Mouse (Mus musculus) megakaryocyte progenitor cell, adult 5-6 weeks (primary cell): ENCODE measurements around the gene Sptbn4. TPM values are rescaled to one million over a fixed set of nuclear protein-coding genes. Genes with fewer than 3 reads are reported as not detected.
A peak's percentile ranks its signal among the peaks of the same experiment; 100 is the strongest.

Source experiments
- ATAC-seq: replicated peaks from 2 replicates; pipeline ENCODE4 v1.8.0; 2016; ENCODE audit warnings: mild to moderate bottlenecking, moderate TSS enrichment, inconsistent platforms; ENCODE audit not compliant: poor library complexity
- total RNA-seq, 2 experiments: library from RNA; stranded (forward) in 1 of 2; stranded (reverse) in 1 of 2; fragments of 157-497, 149-512 nt in 1 of 2; fragments of 200-1000 nt in 1 of 2; gene quantifications; 2 replicates each; pipeline versions ENCODE4 v1.2.3 to v1.2.4; 2015 to 2017

Gene Sptbn4
- total RNA-seq, 2 experiments from 2014 or later, result 0.02 TPM; not detected in 1

DNA sequence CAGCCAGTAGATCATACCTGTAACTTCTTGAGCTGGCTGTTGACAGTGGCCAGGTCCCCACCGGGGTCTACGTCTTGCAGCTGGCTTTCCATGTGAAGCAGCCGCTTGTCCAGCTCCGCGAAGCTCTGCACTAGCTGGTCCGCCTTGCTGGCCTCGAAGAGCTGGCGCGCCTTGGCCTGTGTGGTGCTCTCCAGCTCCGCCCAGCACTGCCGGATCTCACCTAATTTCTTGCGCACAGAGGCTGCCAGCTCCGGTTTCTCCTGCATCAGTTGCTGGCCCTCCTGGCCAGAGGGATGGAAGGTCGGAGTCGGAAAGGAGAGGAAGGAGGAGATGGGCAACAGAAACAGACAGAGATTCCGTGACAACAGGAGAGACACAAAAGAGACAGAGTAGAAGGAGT, 56.1 kb downstream of the Sptbn4 start:
- ATAC-seq, result no peak

DNA sequence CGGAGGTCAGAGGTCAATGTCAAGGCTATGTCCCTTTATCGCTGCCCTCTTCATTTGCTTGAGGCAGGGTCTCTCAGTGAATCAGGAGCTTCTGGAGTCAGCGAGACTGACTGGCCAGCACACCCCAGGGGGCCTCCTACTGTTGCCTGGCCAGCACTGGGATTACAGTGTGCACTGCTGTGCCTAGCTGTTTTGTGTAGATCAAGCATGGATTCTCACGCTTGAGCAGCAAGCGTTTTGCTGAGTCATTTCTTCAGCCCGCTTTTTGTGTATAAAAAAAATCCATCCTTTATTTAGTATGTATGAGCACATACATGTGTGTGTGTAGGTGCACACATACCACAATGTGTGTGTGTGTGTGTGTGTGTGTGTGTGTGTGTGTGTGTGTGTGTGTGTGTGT, 58.3 kb downstream of the Sptbn4 start:
- no peak for ATAC-seq

DNA sequence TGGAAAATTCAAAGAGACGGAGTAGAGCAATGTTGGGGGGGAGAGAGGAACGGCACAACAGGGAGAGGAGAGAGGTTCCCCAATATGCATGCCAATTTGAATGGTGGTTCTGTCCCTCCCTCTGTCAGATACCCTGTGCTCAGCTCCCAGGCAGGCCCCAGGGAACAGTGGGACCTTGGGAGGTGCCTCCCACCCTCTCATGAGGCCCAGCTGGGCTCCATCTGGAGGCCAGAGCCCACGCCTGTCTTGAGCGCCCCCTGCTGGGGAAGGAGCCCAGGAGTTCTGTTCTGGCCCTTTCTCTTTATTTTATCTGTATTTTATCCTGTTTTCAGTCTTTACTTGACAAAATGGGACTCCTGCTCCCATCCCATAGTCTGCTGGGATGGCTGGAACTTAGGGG, 62.8 kb downstream of the Sptbn4 start:
- ATAC-seq, result peak; percentile 87

DNA sequence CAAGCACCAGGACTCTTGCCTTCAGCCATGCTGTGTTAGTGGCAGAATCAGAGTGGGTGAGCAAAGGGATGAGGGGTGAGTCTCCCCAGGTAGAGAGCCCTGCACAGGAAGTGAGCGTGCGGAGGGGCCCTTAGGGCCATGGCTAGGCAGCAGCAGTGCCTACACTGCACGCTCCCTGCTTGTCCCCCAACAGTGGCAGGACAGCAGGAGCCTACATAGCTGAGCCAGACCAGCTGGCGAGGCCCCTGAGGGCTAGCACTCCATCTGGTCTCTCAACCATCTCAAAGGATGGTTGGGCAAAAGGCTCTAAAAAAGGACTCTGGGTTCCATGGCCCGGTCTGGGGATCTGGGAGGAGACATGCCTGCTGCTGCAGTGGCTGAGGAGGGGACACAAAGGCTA, 63.4 kb downstream of the Sptbn4 start:
- no peak for ATAC-seq

DNA sequence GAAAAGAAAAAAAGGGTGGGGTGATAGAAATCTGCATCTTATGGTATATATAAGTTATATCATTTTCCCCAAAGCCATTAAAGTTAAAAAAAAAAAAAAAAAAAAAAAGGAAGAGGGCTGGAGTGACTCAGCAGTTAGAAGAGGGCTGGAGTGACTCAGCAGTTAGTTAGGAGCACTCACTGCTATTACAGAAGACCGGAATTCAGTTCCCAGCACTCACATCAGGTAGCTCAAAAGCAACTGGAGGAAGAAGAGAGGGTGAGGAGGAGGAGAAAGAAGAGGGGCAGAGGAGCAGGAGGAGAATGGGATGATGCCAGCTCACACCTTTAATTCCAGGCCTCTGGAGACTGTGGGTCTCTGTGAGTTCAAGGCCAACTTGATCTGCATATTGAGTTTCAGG, 64.3 kb downstream of the Sptbn4 start:
- peak; percentile 52 for ATAC-seq

DNA sequence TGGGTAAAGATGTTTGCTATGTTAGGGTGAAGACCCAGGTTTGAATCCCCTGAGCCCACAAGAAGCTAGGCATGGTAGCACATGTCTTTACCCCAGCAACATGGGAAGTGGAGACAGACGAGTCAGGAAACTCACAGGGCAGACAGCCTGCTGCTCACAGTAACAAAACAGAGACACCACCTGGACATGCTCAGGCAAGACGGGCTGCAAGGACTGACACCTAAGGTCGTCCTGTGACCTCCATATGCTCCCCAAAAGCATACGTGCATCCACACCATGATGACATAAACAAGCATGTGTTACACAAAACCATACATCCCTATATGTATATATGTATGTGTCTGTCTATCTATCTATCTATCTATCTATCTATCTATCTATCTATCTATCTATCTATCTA, 65.9 kb downstream of the Sptbn4 start:
- ATAC-seq, result no peak

DNA sequence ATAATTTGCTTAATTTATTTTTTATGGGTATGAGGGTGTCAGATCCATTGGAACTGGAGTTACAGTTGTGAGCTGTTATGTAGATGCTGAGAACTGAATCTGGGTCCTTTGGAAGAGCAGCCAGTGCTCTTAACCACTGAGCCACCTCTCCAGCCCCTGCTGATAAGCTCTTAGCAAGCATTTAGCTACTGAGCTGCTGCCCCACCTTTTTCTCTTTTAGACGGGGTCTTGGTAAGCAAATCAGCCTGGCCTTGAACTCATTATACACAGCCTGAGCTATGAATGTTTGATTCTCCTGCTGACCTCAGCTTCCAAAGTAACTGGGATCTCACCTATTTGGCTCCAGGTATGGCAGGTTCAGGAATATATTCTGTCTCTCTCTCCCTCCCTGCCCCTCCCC, 66.5 kb downstream of the Sptbn4 start:
- ATAC-seq, result no peak

DNA sequence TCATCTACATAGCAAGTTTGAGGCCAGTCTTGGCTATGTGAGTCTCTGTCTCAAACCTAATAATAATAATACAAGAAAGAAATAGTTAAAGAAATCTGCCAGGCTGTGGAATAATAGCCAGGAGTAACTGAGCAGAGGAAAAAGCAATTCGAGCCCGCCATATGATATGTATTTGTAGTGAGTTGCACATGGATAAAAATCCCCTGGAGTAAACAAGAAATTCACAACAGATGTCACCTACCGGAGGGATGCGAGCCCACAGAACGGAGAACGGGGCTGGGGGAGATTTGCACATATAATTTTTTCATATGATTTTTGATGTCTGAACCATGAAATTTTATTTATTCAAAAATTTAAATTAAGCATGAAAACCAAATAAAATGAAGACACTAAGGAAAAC, 67.7 kb downstream of the Sptbn4 start:
- ATAC-seq, result no peak

DNA sequence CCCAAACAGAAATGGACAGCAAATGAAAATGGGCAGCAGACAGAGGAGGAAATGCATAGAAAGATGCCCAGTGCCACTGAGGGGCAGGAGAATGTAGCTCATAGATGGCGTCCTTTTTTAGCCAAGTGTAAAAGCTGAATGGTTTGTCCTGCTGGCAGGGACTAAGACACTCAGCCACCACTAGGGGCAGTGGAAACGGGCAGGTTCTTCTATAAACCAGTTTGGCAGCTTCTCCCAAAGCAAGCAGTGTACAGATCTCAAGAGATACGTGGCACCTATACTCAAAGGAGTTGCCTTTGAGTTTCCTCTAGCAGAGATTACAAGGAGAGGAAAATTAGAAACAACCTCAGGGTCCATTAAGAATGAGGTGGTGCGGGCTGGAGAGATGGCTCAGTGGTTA, 69.1 kb downstream of the Sptbn4 start:
- ATAC-seq, result peak; percentile 80

DNA sequence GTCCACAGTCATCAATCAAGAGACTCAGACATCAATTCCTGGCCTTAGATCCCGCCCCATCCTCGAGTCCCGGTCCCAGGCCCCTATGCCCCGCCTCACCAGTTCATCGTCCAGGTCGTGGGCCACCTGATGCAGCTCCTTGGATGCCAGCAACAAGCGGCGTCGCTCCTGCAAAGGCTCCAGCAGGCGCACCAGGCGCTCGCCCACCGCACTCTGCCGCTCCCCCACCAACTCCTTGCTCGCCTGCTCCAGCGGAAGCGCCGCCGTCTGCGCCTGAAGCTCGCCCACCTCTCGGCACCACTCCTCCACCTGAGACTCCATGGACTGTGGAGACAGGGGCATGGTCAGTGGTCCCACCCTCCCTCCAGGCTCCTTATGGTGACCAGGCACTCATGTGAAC, 72.2 kb downstream of the Sptbn4 start:
- ATAC-seq, result no peak

DNA sequence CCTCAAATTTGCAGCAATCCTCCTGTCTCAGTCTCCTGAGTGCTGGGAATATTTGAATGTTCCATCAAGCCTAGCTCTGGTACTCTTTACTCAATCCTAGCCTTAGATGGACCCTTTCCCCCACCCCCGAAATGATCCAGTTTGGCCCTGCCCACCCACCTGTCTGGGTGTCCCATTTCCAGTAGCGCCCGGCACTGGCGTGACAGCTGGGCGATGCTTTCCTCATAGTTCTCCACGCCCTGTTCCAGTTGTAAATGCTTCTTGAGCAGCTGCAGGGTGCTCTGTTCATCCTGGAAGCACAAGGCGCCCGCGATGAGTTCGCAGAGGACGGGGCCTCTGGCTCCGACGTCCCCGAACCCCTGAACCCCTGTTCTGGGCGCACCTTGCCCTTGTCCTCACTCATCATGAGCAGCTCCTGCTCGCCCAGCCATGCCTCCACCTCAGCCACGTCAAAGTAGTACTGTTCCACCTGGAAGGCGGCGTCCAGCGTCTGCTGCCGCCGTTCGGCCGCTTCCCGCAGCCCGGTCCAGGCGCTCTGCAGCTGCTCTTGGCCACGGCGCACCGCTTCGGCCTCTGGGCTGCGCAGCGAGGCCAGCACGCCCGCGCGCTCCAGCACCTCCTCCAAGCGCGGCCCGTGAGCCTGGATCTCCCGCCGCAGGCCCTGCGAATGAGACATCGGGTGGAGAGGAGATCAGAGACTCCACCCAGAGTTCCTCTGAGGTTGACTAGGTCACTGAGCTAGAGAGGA, 75.6 kb downstream of the Sptbn4 start:
- ATAC-seq, result no peak

DNA sequence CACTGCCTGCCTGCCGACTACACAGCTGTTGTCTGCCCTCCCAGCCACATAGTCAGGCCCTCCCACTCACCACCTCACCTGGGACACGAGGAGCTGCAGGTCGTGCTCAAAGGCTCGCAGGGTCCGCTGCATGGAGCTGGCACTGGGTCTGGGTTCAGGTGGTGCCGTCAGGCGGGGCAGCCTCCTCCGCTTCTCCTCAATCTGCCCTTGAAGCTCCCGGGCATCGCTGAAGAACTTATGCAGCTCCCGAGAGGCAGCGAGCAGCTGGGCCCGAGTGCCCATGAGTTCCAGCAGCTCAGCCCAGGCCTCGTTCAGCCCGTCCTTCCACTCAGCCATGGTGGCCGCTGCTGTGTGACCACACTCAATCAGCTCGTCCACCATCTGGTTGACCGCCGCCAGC, 78.4 kb downstream of the Sptbn4 start:
- no peak for ATAC-seq

DNA sequence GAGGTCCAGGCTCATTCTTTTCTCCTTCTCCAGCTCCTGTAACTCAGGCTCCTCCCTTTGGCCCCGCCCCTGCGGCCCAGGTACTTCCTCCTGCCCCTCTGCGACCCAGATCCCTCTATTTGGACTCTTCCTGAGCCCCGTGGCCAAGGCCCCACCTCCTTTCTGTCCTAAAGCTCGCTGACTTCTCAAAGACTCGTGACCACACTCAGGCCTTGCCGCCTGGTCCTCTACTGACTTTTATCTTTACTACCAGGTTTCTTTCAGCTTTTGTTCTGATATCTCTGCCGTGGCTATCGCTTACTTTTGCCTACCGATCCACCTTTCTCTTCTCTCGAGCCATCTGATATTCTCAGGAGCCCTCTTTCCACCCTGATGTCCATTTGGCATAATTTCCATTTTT, 79.5 kb downstream of the Sptbn4 start:
- ATAC-seq, result peak; percentile 55

DNA sequence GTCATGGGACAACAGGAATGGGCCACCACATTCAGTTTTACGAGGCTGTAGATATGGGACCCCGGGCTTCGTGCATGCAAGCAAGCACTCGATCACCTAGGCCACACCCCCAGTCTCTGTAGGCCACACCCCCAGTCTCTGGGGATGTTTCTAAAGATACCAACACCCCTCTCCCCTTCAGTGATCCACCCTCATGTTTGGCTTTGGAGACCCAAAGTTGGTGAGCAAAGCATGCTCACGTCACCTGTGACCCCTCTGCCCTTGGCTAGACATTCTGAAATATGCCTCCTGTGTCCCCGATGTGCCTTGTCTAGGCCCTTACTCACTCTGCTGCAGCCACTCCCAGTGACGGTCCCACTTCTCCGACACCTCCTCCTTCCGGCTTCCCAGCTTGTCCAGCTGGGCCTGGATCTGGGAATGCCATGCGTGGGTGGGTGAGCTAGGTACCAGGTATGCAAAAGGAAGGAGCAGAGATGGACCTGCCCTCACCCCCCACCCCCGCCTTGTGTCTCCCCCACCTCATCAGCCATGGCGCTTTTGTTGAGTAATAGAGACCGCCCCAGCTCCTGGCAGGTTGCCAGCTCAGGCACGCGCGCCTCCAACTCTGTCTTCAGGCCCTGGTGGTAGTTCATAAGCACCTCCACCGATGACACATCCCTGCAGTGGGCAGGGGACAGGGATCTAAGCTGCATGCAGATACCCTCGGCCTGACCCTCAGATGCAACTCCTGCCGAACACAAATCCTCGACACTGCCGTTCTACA, 81.2 kb downstream of the Sptbn4 start:
- ATAC-seq, result no peak

DNA sequence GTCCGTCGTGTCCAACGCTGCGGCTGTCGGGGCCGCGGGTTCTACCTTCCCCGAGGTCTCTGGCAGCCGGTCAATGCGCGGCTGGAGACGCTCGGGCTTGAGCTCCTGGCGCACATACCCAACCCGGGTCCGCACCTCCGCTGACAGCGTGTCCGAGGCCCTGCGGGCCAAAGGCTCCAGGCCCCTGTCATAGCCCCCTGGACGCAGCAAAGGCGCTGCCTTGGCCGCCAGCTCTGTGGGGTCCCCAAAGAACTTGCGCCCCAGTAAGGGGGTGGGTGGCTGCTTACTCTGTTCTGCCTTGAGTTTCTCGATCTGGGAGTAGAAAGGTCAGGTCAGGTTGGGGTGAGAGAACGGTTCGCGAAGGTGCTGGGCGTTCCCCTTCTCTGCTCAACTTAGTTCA, 83.1 kb downstream of the Sptbn4 start:
- no peak for ATAC-seq

DNA sequence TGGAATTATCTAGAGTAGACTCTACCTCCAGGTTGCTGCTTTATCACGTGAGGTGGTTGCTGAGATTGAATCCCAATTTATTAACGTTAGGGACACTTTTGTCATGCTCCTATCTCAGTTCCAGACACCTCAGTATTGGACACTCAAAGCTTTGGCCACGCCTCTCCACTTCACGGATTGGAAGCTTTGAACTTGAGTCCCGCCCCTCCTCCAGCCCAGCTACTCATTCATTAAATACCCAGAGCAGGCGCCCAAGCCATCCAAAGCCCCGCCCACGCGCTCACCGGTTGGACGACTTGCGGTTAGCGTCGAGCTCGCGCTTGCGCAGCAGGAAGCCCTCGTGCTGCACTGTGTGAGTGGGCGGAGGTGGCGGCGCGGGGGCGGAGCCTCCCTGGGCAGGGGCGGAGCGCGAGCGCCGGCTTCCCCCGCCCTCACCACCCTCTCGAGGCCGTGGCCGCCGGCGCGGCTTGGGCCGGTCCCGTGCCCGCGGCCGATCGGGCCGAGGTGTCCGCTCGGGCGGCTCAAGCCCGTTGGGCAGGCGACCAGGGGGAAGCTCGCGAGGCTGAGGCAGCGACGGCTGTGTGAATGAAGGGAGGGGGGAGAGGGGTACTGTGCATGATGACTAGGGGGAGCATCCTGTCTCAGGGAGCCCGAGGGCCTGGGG, 86.1 kb downstream of the Sptbn4 start:
- peak; percentile 85 for ATAC-seq

DNA sequence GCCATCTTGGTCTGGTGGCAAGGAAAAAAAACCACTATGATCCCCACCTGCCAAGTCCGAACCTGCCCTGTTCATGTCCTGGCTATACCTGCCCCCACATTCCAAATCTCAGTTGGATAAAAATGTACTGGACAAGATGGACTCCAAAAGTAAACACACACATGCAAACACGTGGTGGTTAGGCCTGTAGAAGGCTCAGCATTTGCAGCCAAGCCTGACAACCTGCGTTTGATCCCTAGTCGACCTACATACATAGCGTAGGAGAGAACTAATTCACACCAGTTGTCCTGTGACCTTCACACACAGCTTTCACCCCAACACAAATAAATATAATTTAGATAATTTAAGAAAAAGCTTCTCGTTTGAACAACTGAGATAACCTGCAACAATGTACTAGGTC, 86.7 kb downstream of the Sptbn4 start:
- ATAC-seq, result no peak

DNA sequence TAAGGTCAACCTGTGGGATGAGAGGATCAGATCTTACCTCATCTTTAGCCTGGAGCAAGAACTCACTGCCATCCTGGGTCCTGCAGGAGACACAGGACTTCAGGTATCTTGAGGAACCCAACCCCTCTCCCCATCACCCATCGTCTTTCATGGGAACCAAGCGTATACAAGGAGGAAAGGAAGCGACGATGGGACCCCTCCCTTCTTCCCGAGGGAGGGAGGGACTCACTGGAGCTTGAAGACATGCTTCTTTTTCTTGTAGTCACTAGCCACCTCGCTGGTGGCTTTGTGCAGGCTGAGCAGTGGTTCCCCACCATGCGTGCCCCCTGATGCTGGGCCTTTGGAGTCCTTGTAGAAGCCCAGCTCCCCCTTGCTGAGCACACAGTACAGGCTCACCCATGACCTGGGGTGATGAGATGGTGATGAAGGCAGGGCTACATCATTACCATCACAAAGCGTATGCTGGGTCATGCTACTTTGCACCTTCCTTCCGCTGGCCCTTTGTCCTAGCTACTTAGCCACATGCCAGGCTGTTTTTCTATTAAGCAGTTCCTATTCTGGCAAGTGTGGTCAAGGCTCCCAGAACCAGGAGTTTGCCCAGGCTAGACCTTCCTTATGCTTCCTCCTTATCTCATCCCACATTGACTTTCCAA, 87.7 kb downstream of the Sptbn4 start:
- ATAC-seq, result no peak

DNA sequence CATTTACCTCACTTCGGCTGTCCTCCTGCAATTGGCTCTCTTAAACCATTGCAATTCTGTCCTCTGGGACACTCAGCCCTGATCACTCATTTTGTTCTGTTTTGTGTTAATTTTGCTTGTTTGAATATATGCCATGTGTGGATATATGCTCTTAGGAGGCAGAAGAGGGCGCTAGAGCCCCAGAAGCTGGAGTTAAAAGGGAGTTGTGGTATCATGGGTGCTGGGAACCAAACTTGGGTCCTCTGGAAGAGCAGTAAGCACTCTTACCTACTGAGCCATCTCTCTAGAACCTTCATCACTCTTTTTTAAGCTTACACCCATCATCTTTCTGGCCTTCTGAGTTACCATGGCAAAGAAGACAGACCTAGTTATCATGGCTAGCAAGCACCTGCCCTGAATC, 88.3 kb downstream of the Sptbn4 start:
- ATAC-seq, result no peak

DNA sequence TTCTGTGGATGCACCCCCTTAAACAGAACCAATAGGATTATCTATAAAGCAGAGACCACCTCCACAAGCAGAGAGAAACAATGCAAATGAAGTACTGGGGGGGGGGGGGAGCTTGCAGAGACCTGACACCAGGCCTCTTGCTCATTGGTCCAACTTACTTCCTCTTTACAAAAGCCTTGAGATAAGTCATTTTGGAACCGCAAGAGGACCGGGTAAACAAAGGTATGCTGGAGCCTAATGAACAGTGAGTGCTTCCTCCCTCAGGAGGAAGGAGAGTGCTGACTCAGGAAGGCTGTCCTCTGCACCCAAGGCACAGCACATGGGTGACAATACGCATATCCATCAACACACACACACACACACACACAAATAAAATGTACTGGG, 89.9 kb downstream of the Sptbn4 start:
- peak; percentile 31 for ATAC-seq

DNA sequence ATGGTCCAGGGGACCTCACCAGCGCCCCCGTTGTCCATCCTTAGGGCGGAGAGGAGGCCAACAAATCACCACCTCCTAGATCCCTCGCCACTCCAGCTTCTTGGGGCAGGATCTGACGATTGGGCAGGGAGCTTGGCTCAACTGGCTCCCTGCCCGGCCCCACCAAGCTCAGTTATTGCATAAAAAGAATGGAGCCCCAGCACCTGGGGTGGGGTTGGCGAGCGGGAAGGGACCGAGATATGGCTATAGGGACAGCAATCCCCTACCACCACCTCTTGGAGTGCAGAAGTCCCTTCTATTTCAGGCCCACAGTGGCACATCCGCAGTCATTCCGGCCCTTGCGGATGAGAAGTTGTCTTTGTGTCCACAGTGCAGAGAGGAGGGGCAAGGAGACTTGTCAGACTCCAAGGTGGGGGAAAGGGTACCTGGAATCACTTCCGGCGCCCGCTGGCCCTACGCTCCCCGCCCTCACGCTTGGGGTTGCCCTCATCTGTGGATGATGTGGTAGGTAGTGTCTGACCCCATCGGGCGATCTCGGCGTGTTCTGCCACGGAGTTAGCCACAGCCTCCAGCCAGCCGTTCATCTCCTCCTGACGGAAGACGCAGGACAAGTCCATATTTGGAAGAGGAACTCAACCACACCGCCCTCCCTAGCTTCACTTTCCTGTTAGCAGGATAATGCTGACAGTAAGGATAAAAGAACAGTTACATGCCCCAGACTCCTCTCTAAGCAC, 90.5 kb downstream of the Sptbn4 start, which contains the start of gene Gm20479:
Gene Gm20479, minus strand, starts transcription at position 559 of the 734 bp plus-strand sequence.
- peak; percentile 17 for ATAC-seq
